Mouse (Mus musculus): ENCODE measurements around the gene Dsp.

Dsp gene

GRCm38 (mm10) chr13:38151069-38151588, at the start of gene Dsp:
TSS of gene Dsp (plus strand) at chr13:38151294.
- no peak for DNase-seq (ENCODE audit: low spot score)

DNA sequence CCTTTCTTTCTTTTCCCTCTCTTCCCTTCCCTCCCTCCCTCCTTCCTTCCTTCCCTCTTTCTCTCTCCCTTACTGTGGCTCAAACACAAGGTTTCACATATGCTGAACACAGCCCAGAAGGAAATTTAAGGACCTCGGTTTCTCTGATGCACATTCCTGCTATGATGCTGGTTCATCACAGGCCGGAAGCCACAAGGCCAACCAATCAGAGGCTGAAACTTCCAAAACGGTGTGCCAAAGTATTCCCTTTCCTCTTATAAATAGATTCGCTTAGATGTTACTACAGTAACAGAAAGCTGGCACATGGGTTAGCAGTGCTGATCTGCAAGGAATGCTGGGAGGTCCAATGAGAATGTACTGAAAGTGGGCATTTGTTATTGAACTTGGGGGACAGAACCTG, 47.7 kb upstream of the Dsp start:
- DNase-seq (ENCODE audit: low spot score): no peak

DNA sequence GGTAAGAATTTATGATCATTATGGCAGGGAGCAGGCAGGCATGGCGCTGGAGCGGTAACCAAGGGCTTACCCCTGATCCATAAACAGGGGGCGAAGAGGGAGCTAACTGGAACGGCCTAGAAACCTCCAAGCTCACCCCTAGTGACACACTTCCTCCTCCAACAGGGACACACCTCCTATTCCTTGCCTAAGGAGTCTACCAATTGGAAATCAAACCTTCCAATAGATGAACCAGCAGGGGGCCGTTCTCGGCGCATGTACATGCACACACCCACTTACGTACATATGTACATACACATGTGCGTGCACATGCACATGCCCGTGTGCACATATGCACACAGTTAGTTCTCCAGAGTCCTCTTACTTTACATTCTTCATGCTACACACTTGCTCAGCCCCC, 46.6 kb upstream of the Dsp start:
- no peak for DNase-seq (ENCODE audit: low spot score)

GRCm38 (mm10) chr13:38109081-38109480, 42.0 kb upstream of the Dsp start:
- no peak for DNase-seq (ENCODE audit: low spot score)

DNA sequence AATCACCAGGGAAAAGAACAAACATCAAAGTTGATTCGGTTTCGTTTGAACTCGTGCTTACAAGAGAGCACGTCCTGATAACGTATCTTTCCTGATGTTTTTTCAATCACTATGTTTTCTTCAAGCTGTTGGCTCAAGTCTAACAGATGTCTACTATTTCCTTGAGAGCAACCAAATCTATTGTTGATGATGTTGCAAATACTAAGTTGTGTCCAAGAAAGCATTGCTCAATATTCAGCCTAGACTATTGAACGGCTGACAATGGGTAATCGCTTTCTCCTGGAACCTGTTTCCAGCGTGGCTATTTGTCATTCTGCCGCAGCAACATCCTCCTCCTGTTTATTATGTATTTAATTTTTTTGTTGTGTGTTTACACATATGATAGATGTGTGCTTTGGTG, 28.8 kb upstream of the Dsp start:
- no peak for DNase-seq (ENCODE audit: low spot score)

GRCm38 (mm10) chr13:38123666-38124065, 27.4 kb upstream of the Dsp start:
- DNase-seq (ENCODE audit: low spot score): no peak

DNA sequence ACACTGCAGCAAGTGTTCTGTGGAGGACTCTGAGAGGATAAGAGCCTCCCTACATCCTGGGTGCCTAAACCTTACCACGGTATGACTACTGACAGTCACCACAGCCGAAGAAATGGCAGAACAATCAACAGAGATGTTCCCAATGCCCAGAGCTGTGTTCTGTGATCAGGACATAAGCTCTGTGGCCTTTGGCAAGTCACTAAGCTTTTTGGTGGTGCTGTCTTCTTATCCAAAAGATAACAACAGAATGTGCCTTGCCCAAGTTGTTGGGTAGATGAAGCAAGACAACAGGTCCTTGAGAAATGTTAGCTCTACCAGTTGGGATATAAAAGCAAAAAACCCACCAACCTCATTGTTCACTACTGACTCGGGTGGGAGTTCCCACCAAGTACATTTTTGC, 23.4 kb upstream of the Dsp start:
- no peak for DNase-seq (ENCODE audit: low spot score)

- DNase-seq (ENCODE audit: low spot score): no peak
Observed at GRCm38 (mm10) chr13:38128246-38128645, 22.8 kb upstream of the Dsp start.

DNA sequence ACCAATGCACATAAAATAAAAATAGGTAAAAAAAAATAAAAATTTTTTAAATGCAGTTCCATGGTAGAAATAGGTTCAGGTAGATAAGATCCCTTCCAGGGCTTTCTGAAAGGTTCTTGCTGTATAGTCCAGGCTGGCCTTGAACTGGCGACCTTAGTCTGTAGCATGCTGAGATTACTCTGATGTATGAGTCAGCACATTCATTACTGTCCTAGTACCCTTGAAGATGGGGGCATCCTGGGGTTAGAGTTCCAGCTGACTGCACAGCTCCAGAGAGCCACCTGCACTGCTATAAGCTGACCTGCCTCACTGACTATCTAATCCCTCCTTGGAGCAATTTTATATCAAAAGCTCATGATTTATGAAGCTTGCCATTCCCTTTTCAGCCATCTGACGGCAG, 21.6 kb upstream of the Dsp start:
- DNase-seq (ENCODE audit: low spot score): no peak

- DNase-seq (ENCODE audit: low spot score): no peak
Observed at GRCm38 (mm10) chr13:38130116-38130515, 21.0 kb upstream of the Dsp start.

DNA sequence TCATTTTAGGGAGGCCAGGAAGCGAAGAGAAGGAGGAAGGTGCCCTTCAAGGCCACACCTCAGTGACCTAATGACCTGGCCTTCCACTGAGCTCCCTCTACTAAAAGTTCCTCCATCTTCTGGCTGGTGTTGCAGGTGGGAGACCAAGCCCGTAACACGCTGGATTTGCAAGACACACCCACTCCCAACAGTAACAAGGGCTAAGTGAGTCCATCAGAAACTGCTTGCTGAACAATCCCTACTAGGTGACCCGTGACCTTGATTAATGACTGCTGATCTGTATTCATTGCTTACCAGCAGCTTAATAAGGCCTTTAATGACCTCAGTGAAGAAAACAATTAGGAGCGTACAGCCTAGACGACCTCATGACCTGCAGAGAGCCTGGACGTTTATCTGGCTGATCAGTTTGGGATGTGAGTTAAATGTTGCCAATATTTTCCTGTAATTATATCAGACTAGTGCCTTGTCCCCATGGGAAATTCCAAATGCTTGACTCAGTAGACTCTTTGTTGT, 18.0 kb upstream of the Dsp start:
- DNase-seq (ENCODE audit: low spot score): no peak

GRCm38 (mm10) chr13:38140521-38140920, 10.6 kb upstream of the Dsp start:
- DNase-seq (ENCODE audit: low spot score): no peak

GRCm38 (mm10) chr13:38144962-38145713, 6.0 kb upstream of the Dsp start:
- DNase-seq (ENCODE audit: low spot score): no peak

- DNase-seq (ENCODE audit: low spot score): no peak
Observed at GRCm38 (mm10) chr13:38148348-38148747, 2.7 kb upstream of the Dsp start.

- no peak for DNase-seq (ENCODE audit: low spot score)
Observed at GRCm38 (mm10) chr13:38151671-38152428, 756 bp downstream of the Dsp start.

DNA sequence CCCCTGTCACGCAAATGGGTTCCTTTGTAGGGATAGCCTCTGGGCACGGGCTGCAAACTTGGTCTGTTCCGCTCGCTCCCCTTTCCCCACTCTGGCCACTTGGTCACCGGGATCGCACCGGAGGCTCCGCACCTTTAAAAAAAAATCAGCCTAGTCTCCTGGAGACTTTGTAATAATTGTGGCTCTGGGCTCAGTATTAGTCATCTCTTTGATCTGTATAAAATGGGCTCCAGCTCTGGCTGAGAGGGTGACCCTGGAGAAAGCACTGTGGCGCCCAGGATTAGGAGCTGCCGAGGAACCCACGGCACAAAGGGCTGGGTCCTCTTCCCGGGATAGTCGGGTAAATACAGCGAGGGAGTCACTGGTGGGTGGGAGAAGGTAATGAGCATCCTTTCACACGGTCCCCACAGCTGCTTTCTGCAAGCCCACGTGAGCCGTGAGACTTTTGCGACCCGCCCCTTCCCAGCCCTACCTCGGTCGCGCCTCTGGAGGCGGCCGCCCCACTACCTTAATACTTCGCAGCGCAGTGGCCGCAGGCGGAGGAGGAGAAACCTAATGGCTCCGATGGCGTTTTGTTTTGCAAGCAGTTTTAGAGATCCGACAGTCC, 1.4 kb downstream of the Dsp start:
- no peak for DNase-seq (ENCODE audit: low spot score)

DNA sequence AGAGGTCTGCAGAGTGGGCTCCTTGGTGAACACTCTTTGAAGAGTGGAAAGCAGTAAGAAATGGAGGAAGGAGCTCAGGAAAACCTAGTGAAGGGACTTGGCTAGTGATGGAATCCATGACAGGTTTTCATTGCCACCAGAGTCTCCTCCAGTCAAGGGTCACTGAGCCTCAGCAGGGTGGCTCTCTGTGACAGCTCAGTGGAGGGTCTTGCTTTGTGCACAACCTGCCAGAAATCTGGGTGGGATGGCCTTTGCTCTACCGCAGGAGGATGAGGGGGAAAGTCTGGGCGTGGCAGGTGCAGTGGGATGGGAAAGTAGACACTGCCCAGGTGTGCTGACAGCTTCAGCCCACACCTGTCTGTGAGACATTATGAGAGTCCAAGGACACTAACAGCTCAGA, 4.4 kb downstream of the Dsp start:
- DNase-seq (ENCODE audit: low spot score): no peak

DNA sequence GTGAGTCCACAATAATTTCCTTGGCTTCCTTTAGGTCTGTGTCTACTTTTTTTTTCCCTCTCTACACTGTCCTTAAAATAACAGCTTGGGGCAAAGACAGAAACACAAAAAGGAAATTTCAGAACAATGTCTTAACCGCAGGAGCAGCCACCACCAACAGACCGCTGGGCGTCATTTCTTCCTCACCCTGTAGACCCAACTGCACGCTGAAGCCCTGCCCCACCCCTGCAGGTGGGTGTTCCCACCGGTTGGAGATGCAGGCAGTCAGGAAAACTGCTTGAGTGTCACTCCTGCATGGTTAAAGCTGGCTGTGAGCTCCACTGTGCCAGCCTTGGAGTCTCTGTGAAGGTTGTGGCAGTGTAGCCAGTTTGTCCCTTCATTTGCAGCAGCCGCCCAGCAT, 6.5 kb downstream of the Dsp start:
- DNase-seq (ENCODE audit: low spot score): no peak

GRCm38 (mm10) chr13:38162002-38162401, 10.9 kb downstream of the Dsp start:
- DNase-seq (ENCODE audit: low spot score): no peak

DNA sequence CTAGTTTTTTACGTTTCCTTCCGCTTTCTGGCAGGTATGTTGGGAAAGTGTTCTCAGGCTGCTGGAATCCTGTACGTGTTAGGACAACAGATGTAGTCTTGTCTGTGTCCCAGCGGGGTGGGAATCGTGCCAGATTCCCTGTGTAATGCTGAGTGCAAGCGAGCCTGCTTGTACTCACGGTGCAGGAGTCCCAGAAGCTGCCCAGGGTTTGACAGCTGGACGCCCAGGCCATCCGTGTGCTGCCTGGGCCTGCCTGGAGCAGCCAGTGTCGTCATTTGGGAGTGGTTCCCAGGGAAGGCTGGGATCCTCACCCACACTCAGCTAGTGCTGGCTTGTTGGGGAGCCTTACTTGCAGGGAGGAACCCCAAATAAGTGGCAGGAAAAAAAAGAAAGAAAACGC, 11.6 kb downstream of the Dsp start:
- no peak for DNase-seq (ENCODE audit: low spot score)

DNA sequence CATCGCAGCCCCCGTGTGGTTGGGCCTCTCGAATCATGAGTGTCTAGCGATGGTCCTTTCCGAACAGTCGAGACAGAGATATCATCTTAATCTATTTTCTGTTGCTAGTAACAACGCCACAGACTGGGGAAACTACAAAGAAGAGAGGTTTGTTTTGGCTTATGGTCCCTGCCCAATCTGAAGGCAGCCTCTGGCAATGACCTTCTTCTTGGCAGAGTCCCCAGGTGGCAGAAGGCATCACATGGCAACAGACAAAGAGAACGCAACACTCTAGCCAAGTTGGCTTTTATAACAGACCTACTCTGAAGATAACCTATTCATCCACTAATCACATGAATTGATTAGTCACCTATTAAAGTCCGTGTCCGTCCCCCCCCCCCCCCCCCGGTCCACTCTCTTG, 13.8 kb downstream of the Dsp start:
- no peak for DNase-seq (ENCODE audit: low spot score)

DNA sequence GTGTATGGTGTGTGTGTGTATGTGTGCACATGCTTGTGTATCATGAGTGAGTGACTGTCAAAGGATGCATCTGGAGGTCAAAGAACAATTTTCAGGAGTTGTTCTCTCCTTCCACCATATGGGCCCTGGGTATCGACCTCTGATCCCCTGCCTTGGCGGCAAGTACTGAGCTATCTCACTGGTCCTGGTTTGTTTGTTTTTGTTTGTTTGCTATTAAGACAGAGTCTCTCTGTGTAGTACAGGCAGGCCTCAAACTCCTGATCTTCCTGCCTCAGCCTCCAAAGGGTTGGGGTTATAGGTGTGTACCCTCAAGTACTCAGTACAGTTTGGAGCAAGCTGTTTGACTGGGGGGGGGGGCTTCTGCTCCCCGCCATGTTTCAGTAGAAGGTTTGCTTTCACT, 16.0 kb downstream of the Dsp start:
- DNase-seq (ENCODE audit: low spot score): no peak

DNA sequence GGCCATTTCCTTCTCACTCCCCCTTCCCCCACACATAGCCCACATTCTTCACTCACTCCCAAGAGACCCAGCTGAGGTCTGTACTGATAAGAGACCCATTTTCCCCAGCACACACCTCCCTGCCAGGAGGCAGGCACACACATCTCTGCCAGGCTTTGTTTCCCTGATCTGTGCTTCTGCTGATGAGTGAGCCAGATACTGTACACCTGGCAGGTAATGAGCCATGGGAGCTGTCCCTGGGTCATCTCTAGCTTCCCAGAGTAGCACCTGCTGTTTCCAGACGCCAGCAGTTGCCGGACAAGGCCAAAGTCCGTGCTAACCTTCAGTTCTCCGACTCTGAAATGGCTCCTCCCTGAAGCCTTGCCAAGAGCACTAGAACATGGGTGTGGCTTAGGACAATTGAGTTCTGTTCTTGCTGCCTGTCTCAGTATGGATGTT, 19.6 kb downstream of the Dsp start:
- no peak for DNase-seq (ENCODE audit: low spot score)
